Comparison of ENCODE assay signal across 27 mouse cellular contexts in genomic region chr2:162294070-162294469, GRCm38 (mm10).
A peak's percentile ranks its signal among the peaks of the same experiment; 100 is the strongest.
DNase-seq lines count a peak whose midpoint lies in the region; ATAC-seq and TF ChIP-seq lines count a peak whose summit lies in the region.
"Had no signal": no experiment of that assay in that cellular context is flagged by ENCODE, and none has a peak within 500 bp of the region (broad histone marks: within the 10 kb centered on the region; RNA-seq: fewer than 3 reads in every experiment).

No protein-coding gene starts in this region.

- no peaks in the 10 kb centered on the region for H3K4me1 ChIP-seq in forebrain, postnatal 0 days (ENCODE audit: insufficient read depth)
- no peaks in the 10 kb centered on the region for H3K4me1 ChIP-seq in forebrain, embryonic 16.5 days (replicated peaks; ENCODE audit: control insufficient read depth, insufficient read depth, low read length)
- H3K4me1 ChIP-seq in kidney, postnatal 0 days (replicated peaks; ENCODE audit: insufficient read depth, low read length), result no peaks in the 10 kb centered on the region
- no peaks in the 10 kb centered on the region for H3K4me1 ChIP-seq in kidney, embryonic 16.5 days (ENCODE audit: insufficient read depth, low read length)
- H3K4me1 ChIP-seq: embryonic facial prominence, embryonic 12.5 days; forebrain, embryonic 12.5 days; limb, embryonic 12.5 days had no signal

- H3K4me3 ChIP-seq in forebrain, postnatal 0 days (ENCODE audit: low read depth, low read length), result no peak overlapping the region
- H3K4me3 ChIP-seq in forebrain, embryonic 16.5 days (replicated peaks; ENCODE audit: low read length), result no peak overlapping the region
- no peak overlapping the region for H3K4me3 ChIP-seq in kidney, postnatal 0 days (replicated peaks; ENCODE audit: low read depth, low read length)
- no peak overlapping the region for H3K4me3 ChIP-seq in kidney, embryonic 16.5 days (ENCODE audit: low read length)
- H3K4me3 ChIP-seq: embryonic facial prominence, embryonic 12.5 days; forebrain, embryonic 12.5 days; limb, embryonic 12.5 days had no signal

- no peak overlapping the region for H3K27ac ChIP-seq in forebrain, postnatal 0 days (ENCODE audit: low read depth, low read length)
- H3K27ac ChIP-seq in forebrain, embryonic 16.5 days (ENCODE audit: low read length), result no peak overlapping the region
- H3K27ac ChIP-seq in kidney, postnatal 0 days, result no peak overlapping the region
- no peak overlapping the region for H3K27ac ChIP-seq in kidney, embryonic 16.5 days (ENCODE audit: low read length)
- H3K27ac ChIP-seq: embryonic facial prominence, embryonic 12.5 days; forebrain, embryonic 12.5 days; limb, embryonic 12.5 days; macrophage had no signal

- H3K36me3 ChIP-seq in forebrain, postnatal 0 days (ENCODE audit: insufficient read depth), result no peaks in the 10 kb centered on the region
- H3K36me3 ChIP-seq in forebrain, embryonic 16.5 days (ENCODE audit: control insufficient read depth, insufficient read depth), result no peaks in the 10 kb centered on the region
- H3K36me3 ChIP-seq in kidney, postnatal 0 days (ENCODE audit: insufficient read depth, low read length), result no peaks in the 10 kb centered on the region
- no peaks in the 10 kb centered on the region for H3K36me3 ChIP-seq in kidney, embryonic 16.5 days (ENCODE audit: insufficient read depth, low read length)
- H3K36me3 ChIP-seq: embryonic facial prominence, embryonic 12.5 days; forebrain, embryonic 12.5 days; G1E; limb, embryonic 12.5 days had no signal

- peak; percentile 35 for DNase-seq in forebrain, postnatal 0 days
- no peak for DNase-seq in kidney, postnatal 0 days (ENCODE audit: low spot score)
- DNase-seq in left cerebral cortex, postnatal 4 days, result peak; percentile 12
- DNase-seq in left cerebral cortex, postnatal 25 days (ENCODE audit: low spot score in 2 of 2), result no peak
- DNase-seq in right cerebral cortex, postnatal 25 days, result no peak
- DNase-seq: adrenal gland, postnatal 36 days; B cell, adult 2 months; cerebellum, adult 8-10 months; gastrocnemius, postnatal 14 days; heart, adult 11 months; kidney, postnatal 4 days; liver, postnatal 0 days; thymus, adult 18-20 months; thymus, postnatal 36 days had no signal

- peak; percentile 65 for TF ChIP-seq CTCF in forebrain, postnatal 0 days (IDR thresholded peaks at IDR 0.05; ENCODE audit: low read depth)
- TF ChIP-seq CTCF in kidney, postnatal 0 days (IDR thresholded peaks at IDR 0.05; ENCODE audit: low read depth), result peak; percentile 50

- 84% methylated on average over 2 of the region's 2 CpGs for WGBS in forebrain, postnatal 0 days
- WGBS in forebrain, embryonic 16.5 days, result 89% methylated on average over 2 of the region's 2 CpGs
- 87% methylated on average over 2 of the region's 2 CpGs for WGBS in kidney, postnatal 0 days
- 88% methylated on average over 2 of the region's 2 CpGs for WGBS in kidney, embryonic 16.5 days

- intact Hi-C loops in left cerebral cortex, postnatal 4 days (cut with DNase I), result loop anchor here (10.0 kb wide), 1 partner anchor 361 kb away; no protein-coding TSS in a partner anchor
- intact Hi-C loops in left cerebral cortex, postnatal 25 days (cut with DNase I), result no loop called here

- no peak overlapping the region for H3K9ac ChIP-seq in forebrain, postnatal 0 days
- no peak overlapping the region for H3K9ac ChIP-seq in forebrain, embryonic 16.5 days (replicated peaks; ENCODE audit: low read depth, low read length)
- H3K9ac ChIP-seq in kidney, postnatal 0 days (ENCODE audit: low read depth, low read length), result no peak overlapping the region
- no peak overlapping the region for H3K9ac ChIP-seq in kidney, embryonic 16.5 days (replicated peaks; ENCODE audit: low read length)
- H3K9ac ChIP-seq: embryonic facial prominence, embryonic 12.5 days; forebrain, embryonic 12.5 days; limb, embryonic 12.5 days; liver, postnatal 0 days had no signal

- H3K4me2 ChIP-seq in forebrain, postnatal 0 days (ENCODE audit: low read depth), result no peak overlapping the region
- H3K4me2 ChIP-seq in forebrain, embryonic 16.5 days (ENCODE audit: low read length), result no peak overlapping the region
- no peak overlapping the region for H3K4me2 ChIP-seq in kidney, postnatal 0 days (ENCODE audit: low read length)
- H3K4me2 ChIP-seq in kidney, embryonic 16.5 days (replicated peaks; ENCODE audit: low read depth, low read length), result no peak overlapping the region
- H3K4me2 ChIP-seq: embryonic facial prominence, embryonic 12.5 days; forebrain, embryonic 12.5 days; limb, embryonic 12.5 days; liver, embryonic 11.5 days had no signal

- H3K27me3 ChIP-seq in forebrain, postnatal 0 days (ENCODE audit: insufficient read depth, low read length), result no peaks in the 10 kb centered on the region
- H3K27me3 ChIP-seq in forebrain, embryonic 16.5 days (replicated peaks; ENCODE audit: control insufficient read depth, insufficient read depth, low read length), result no peaks in the 10 kb centered on the region
- no peaks in the 10 kb centered on the region for H3K27me3 ChIP-seq in kidney, postnatal 0 days (ENCODE audit: insufficient read depth, low read length)
- H3K27me3 ChIP-seq in kidney, embryonic 16.5 days (ENCODE audit: insufficient read depth, low read length), result 0 out of 2 replicates have a peak, but pooled peaks cover 3% of the 10 kb centered on the region
- H3K27me3 ChIP-seq: CH12.LX; embryonic facial prominence, embryonic 12.5 days; forebrain, embryonic 12.5 days; limb, embryonic 12.5 days; Patski had no signal

- no peaks in the 10 kb centered on the region for H3K9me3 ChIP-seq in forebrain, postnatal 0 days (ENCODE audit: low read length)
- H3K9me3 ChIP-seq in forebrain, embryonic 16.5 days (ENCODE audit: control insufficient read depth, low read length), result no peaks in the 10 kb centered on the region
- no peaks in the 10 kb centered on the region for H3K9me3 ChIP-seq in kidney, postnatal 0 days (replicated peaks; ENCODE audit: low read length)
- H3K9me3 ChIP-seq in kidney, embryonic 16.5 days (ENCODE audit: low read length), result peaks cover 7% of the 10 kb centered on the region
- H3K9me3 ChIP-seq: embryonic facial prominence, embryonic 12.5 days had no signal

- ATAC-seq in forebrain, postnatal 0 days, result no peak
- ATAC-seq in forebrain, embryonic 16.5 days, result no peak
- ATAC-seq in kidney, postnatal 0 days (replicated peaks; ENCODE audit: low FRiP score, low read depth), result no peak
- ATAC-seq in kidney, embryonic 16.5 days (ENCODE audit: low FRiP score, low TSS enrichment), result no peak
- ATAC-seq: hindbrain, embryonic 16.5 days; intestine, postnatal 0 days; liver, postnatal 0 days; lung, postnatal 0 days; Patski had no signal

Comparison
In these comparisons a context has a peak if more than half of its experiments do, and no peak if none do; other contexts are left out.
1. DNase-seq: peak in forebrain, postnatal 0 days (single experiment) and left cerebral cortex, postnatal 4 days (single experiment); none in kidney, postnatal 0 days (single experiment), left cerebral cortex, postnatal 25 days (0 of 2) and right cerebral cortex, postnatal 25 days (single experiment).